Comparison of ENCODE assay signal across 7 mouse cellular contexts in the genomic region with DNA sequence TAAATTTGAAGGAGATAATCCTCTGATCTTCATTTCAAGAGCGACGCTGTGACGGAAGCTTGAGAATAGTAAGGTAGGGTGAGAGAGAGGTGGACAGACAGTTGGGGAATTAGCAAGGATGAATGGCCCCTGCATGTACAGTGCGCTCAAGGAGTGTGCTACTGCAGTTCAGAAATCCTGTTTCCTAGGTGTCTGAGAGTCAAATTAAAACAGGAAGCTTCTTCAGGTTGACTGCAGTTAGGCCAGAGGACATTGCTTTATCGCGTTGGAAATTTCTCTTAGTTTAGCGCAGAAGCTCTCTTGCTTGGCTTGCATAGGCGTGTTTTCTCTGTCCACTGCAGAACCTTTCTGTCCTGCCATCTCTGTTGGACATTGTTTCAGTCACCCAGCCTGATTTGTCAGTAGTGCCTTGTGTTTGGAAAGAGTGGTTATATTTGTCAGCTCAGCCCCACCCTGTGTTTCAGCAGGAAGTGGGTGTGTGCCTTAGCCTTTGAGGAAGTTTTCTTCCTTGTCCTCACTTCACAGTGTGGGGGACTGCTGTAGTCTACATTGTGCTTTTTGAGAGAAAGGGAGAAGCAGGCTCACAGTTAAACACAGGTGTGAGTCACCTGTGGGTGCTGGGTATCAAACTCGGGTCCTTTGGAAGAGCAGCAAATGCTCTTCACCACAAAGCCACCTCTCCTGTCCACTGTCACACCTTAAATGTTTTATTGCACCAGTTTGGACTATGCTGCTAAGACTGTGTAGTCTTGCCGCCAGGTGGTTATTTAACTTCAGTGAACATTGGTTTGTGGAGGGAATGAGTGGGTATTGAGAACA. TPM values are rescaled to one million over a fixed set of nuclear protein-coding genes. Genes with fewer than 3 reads are reported as not detected.
DNase-seq lines count a peak whose midpoint lies in the region; ATAC-seq lines count a peak whose summit lies in the region.

No protein-coding gene starts in this region.

- H3K27ac ChIP-seq in heart, embryonic 14.5 days (replicated peaks in 1 of 2; ENCODE audit: control insufficient read depth in 1 of 2, insufficient read depth in 1 of 2, low read depth in 2 of 2, low read length in 2 of 2) = peak overlapping the region; percentile 24 to 46
- H3K27ac ChIP-seq in lung, embryonic 15.5 days = peak overlapping the region; percentile 60

- no peak overlapping the region for H3K4me2 ChIP-seq in heart, embryonic 14.5 days (ENCODE audit: low read length)
- no peak overlapping the region for H3K4me2 ChIP-seq in lung, embryonic 15.5 days

- no peaks in the 10 kb centered on the region for H3K27me3 ChIP-seq in heart, embryonic 14.5 days (ENCODE audit: control insufficient read depth, insufficient read depth, low read length)
- no peaks in the 10 kb centered on the region for H3K27me3 ChIP-seq in lung, embryonic 15.5 days

- peak; percentile 79 for DNase-seq in A20 (ENCODE audit: low read depth, low spot score)
- peak; percentile 36 for DNase-seq in telencephalon, adult 2 months (ENCODE audit: low read depth, low spot score)
- no peak for DNase-seq in ovary, postnatal 14 days (ENCODE audit: low spot score)
- DNase-seq in cerebellum, adult 8-10 months = no peak

- no peaks in the 10 kb centered on the region for H3K9me3 ChIP-seq in heart, embryonic 14.5 days (ENCODE audit: control insufficient read depth, low read length)
- H3K9me3 ChIP-seq in lung, embryonic 15.5 days = no peaks in the 10 kb centered on the region

- no peak overlapping the region for H3K4me3 ChIP-seq in heart, embryonic 14.5 days (ENCODE audit: control insufficient read depth in 1 of 2, insufficient read depth in 1 of 2, low read depth in 1 of 2, low read length in 2 of 2)
- H3K4me3 ChIP-seq in lung, embryonic 15.5 days = no peak overlapping the region

- WGBS in heart, embryonic 14.5 days = 71% methylated on average over 10 of the region's 10 CpGs
- WGBS in lung, embryonic 15.5 days = 69% methylated on average over 10 of the region's 10 CpGs

- ATAC-seq in CD4-positive, CD25-positive, alpha-beta regulatory T cell, adult 4 months = peak; percentile 76
- ATAC-seq in heart, embryonic 14.5 days (ENCODE audit: insufficient number of reproducible peaks, insufficient read depth, low FRiP score, low read depth) = no peak
- ATAC-seq in lung, embryonic 15.5 days (ENCODE audit: borderline replicate concordance, extremely low read depth, low FRiP score, low TSS enrichment) = 0 out of 2 replicates have a peak, but pooled peaks have one; percentile 23

- peaks cover 20 to 57% of the 10 kb centered on the region in 2 experiments for H3K4me1 ChIP-seq in heart, embryonic 14.5 days (ENCODE audit: control insufficient read depth in 2 of 2, insufficient read depth in 2 of 2, low read length in 2 of 2)
- peaks cover 44% of the 10 kb centered on the region for H3K4me1 ChIP-seq in lung, embryonic 15.5 days

- 0 out of 2 replicates have a peak, but pooled peaks cover 5% of the 10 kb centered on the region for H3K36me3 ChIP-seq in heart, embryonic 14.5 days (ENCODE audit: control insufficient read depth, insufficient read depth, low read length)
- peaks cover 5% of the 10 kb centered on the region; the same call in 1 of the 2 replicates for H3K36me3 ChIP-seq in lung, embryonic 15.5 days

- peak overlapping the region; percentile 14; the same call in 1 of the 2 replicates for H3K9ac ChIP-seq in heart, embryonic 14.5 days (ENCODE audit: low read length)
- no peak overlapping the region for H3K9ac ChIP-seq in lung, embryonic 15.5 days

RNA-seq across cellular contexts. Expression of gene Wasf2, which starts 39.1 kb away (rescaled TPM):
- 10 to 100 TPM; 69.2 to 76.3 TPM for polyA plus RNA-seq in CD4-positive, CD25-positive, alpha-beta regulatory T cell, adult 4 months (2017; shearing (Covaris generic))
- polyA plus RNA-seq in heart, embryonic 14.5 days (2014; fragmentation: Nextera tagmentation; extraction: Ambion mirVana) = 50.7 and 68.6 TPM in 2 replicates
- 120 and 136 TPM in 2 replicates for polyA plus RNA-seq in lung, embryonic 15.5 days (2015; fragmentation: Nextera tagmentation; extraction: Ambion mirVana)

RNA-seq across cellular contexts. Expression of gene Cd164l2, which starts 42.5 kb away (rescaled TPM):
- polyA plus RNA-seq in CD4-positive, CD25-positive, alpha-beta regulatory T cell, adult 4 months (2017; shearing (Covaris generic)) = under 1 TPM in 1 of 2 experiments, not detected in 1; 0.54 TPM
- 0.42 and 0.82 TPM in 2 replicates for polyA plus RNA-seq in heart, embryonic 14.5 days (2014; fragmentation: Nextera tagmentation; extraction: Ambion mirVana)
- polyA plus RNA-seq in lung, embryonic 15.5 days (2015; fragmentation: Nextera tagmentation; extraction: Ambion mirVana) = 8.2 and 8.5 TPM in 2 replicates

RNA-seq across cellular contexts. Expression of gene Gpr3, which starts 42.9 kb away (rescaled TPM):
- polyA plus RNA-seq in CD4-positive, CD25-positive, alpha-beta regulatory T cell, adult 4 months (2017; shearing (Covaris generic)) = not detected
- 0.20 and 0.58 TPM in 2 replicates for polyA plus RNA-seq in heart, embryonic 14.5 days (2014; fragmentation: Nextera tagmentation; extraction: Ambion mirVana)
- 0.10 TPM in 1 of 2 replicates, not detected in the other for polyA plus RNA-seq in lung, embryonic 15.5 days (2015; fragmentation: Nextera tagmentation; extraction: Ambion mirVana)

Comparison
In these comparisons a context has a peak if more than half of its experiments do, and no peak if none do; other contexts are left out.
1. DNase-seq: peak in A20 (single experiment) and telencephalon, adult 2 months (single experiment); none in ovary, postnatal 14 days (single experiment) and cerebellum, adult 8-10 months (single experiment).